Mouse (Mus musculus): ENCODE data around the gene Atp13a1.

Atp13a1 gene

GRCm38 (mm10) chr8:69849899-69850298 is 58.9 kb downstream of the Atp13a1 start:
- DNase-seq (ENCODE audit: low read depth): no peak

- DNase-seq (ENCODE audit: low read depth): no peak
Measured at GRCm38 (mm10) chr8:69850926-69851506, 60.1 kb downstream of the Atp13a1 start.

- DNase-seq (ENCODE audit: low read depth): no peak
Measured at GRCm38 (mm10) chr8:69853869-69854268, 62.9 kb downstream of the Atp13a1 start.
